Mouse (Mus musculus) effector memory CD4-positive, alpha-beta T cell, adult 5 months (primary cell): ENCODE data around the gene Fggy. TPM values are rescaled to one million over a fixed set of nuclear protein-coding genes. Genes with fewer than 3 reads are reported as not detected.

Source experiments
- polyA plus RNA-seq: library from polyadenylated mRNA; unstranded; fragments of 100-300 nt; shearing (Covaris generic); gene quantifications from one replicate; pipeline ENCODE4 v1.2.1, GENCODE M21; 2017

The Fggy gene
- polyA plus RNA-seq = 1.3 TPM

DNA sequence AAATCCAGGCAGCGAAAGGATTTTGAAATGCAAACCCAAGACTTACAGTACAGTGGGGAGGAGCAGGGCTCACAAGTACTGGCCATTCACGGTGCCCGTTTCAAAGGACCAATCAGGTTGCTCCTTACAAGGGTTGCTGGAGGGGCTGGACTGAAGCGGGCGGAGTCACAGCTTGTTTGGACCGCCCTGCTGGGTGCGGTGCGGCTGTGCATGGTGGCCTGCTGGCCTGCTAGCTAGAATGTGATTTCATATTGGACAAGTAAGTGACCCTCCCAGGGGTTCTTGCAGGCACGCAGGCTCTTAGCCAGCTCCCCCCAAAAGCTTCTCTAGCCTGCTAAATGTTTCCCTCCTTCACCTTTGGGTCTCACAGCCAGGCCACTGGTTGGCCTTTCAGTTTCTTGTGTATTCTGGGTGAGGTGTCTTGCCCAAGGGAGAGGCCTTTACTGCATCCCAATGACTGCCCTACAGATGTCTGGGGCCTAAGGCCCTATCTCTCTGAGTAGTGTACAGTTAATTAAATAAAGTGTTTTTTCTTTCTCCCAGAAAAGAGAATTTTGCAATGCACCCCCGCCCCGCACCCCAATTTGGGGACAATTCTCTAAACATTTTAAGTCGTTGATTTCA lies at the start of gene Fggy:
Gene Fggy, plus strand, starts transcription at position 175 of the 624 bp plus-strand sequence.

DNA sequence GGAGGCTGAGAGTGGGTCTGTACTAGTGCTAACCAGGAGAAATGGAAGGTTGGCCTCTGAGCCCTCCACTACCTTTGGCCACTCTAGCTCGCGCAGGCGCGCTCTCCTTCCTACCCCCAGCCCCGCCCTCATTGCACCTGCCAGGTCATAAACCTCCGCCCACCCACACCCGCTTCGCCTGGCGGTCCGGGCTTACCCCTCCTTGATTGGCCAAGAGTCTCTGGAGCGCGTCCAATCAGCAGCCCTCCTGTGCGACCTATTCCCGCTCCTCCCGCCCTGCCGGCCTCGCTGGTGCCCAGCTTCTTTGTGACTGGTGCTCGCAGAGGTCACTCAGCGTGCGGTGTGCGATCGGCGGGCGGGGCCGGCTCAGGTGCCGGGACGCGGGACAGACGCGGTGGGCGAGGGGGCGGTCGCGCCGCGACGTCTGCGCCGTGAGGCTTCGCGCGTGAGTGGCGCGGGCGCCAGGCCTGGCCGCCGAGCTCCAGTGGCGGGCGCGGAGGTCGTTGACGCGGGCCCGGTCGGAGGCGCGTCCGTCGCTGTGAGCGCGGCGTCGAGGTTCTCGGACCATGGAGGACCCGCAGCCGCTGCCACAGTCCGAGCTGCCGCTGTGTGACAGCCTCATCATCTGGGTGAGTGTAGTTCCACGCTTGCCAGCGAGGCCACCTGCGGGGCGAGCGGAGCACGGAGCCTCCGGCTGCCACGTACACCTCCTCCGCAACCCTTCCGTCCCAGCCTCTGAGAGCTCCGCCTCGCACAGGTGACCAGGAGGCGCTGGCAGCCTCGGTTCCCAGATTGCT lies 409.8 kb downstream of the Fggy start, which contains the start of gene Hook1:
Gene Hook1, plus strand, starts transcription at position 313 of the 797 bp plus-strand sequence.

